Mouse (Mus musculus): ENCODE measurements around the gene Kalrn. TPM values are rescaled to one million over a fixed set of nuclear protein-coding genes. Genes with fewer than 3 reads are reported as not detected.

The Kalrn gene
- polyA plus RNA-seq, 1 experiment from 2014 or later, result 11.3 TPM

DNA sequence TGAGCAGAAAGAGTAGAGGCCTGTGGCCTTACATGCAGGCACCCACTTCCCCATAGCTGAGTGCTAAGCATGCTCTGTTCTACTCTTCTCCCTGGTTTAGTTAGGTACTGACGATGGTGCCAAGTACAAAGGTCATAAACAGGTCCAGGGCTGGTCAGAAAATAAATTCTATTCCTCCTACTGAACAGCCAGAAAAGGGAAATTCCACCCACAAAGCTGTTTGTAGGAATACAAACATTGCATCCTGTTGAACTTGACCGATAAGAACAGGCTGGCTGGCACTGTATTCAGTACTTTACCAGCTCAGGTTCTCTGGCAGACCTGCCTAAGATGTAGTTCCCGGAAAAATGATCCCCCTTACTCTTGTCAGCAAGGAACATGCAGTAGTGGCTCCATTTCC is 247.5 kb downstream of the Kalrn start:
- Histone ChIP-seq H3K4me3 (no peak overlapping the region), H3K9me3 (replicated peaks) (no peaks in the 10 kb centered on the region), H3K27me3 (ENCODE audit: low read depth, poor library complexity, severe bottlenecking) (no peaks in the 10 kb centered on the region), H3K36me3 (peaks cover 8% of the 10 kb centered on the region; the same call in 1 of the 2 replicates), H3K27ac (replicated peaks) (no peak overlapping the region), H3K4me1 (peaks cover 26% of the 10 kb centered on the region)
- WGBS, result 90% methylated on average over 3 of the region's 3 CpGs
- no peak for DNase-seq (ENCODE audit: low spot score)

DNA sequence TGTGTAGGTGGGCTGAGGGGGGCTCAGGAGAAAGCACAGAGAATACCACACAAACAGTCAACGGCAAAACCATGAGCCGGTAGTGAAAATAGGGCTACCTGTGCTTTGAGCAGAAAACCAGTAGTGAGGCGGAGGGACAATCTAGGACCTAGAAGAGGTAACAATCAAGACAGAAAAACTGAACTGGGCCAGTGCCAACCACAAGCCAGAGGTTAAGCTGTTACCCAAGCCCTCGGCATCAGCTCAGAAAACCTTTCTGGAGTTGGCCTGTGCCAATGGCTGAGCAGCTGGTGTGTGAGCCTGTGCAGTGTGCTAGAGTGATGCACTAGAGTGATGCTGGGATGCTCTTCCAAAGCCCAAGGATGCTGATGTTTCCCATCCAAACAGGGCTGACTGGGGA is 248.2 kb downstream of the Kalrn start:
- WGBS, result 97% methylated on average over 4 of the region's 4 CpGs
- Histone ChIP-seq H3K4me3 (no peak overlapping the region), H3K9me3 (replicated peaks) (no peaks in the 10 kb centered on the region), H3K27ac (replicated peaks) (no peak overlapping the region), H3K27me3 (ENCODE audit: low read depth, poor library complexity, severe bottlenecking) (no peaks in the 10 kb centered on the region), H3K4me1 (peaks cover 19% of the 10 kb centered on the region), H3K36me3 (peaks cover 4% of the 10 kb centered on the region; the same call in 1 of the 2 replicates)
- no peak for DNase-seq (ENCODE audit: low spot score)

GRCm38 (mm10) chr16:34324735-34325134 is 248.6 kb downstream of the Kalrn start:
- no peak for DNase-seq (ENCODE audit: low spot score)
- Histone ChIP-seq H3K36me3 (peaks cover 4% of the 10 kb centered on the region; the same call in 1 of the 2 replicates), H3K4me1 (peaks cover 15% of the 10 kb centered on the region), H3K4me3 (no peak overlapping the region), H3K27me3 (ENCODE audit: low read depth, poor library complexity, severe bottlenecking) (no peaks in the 10 kb centered on the region), H3K9me3 (replicated peaks) (no peaks in the 10 kb centered on the region), H3K27ac (replicated peaks) (no peak overlapping the region)
- 84% methylated on average over 3 of the region's 3 CpGs for WGBS

- Histone ChIP-seq H3K4me3 (no peak overlapping the region), H3K27me3 (ENCODE audit: low read depth, poor library complexity, severe bottlenecking) (no peaks in the 10 kb centered on the region), H3K36me3 (peaks cover 4% of the 10 kb centered on the region; the same call in 1 of the 2 replicates), H3K4me1 (peaks cover 10% of the 10 kb centered on the region; the same call in 1 of the 2 replicates), H3K9me3 (replicated peaks) (no peaks in the 10 kb centered on the region), H3K27ac (replicated peaks) (no peak overlapping the region)
- DNase-seq (ENCODE audit: low spot score), result no peak
- WGBS, result 85% methylated on average over 1 of the region's 1 CpGs
Observed at GRCm38 (mm10) chr16:34323496-34323895, 249.8 kb downstream of the Kalrn start.

DNA sequence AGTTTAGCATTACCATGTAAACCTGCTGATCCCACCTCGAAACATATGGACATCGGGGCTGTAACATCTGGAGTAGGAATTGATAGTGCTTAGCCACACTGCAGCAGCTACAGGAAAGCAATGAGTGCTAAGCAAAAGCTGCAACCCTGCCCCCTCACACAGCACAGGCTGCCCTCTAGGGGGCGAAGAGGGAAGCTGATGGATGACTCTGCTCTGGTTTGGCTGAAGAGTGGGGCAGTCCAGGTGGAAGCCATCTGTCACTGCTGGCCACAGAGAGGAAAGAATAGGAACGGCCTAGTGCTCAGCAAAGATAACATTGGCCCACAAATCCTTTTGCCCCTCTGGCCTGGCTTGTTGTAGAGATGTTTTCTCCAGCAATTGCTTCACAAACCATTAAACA is 250.8 kb downstream of the Kalrn start:
- peak; percentile 61 for DNase-seq (ENCODE audit: low spot score)
- Histone ChIP-seq H3K27ac (replicated peaks) (no peak overlapping the region), H3K36me3 (peaks cover 4% of the 10 kb centered on the region; the same call in 1 of the 2 replicates), H3K27me3 (ENCODE audit: low read depth, poor library complexity, severe bottlenecking) (no peaks in the 10 kb centered on the region), H3K9me3 (replicated peaks) (no peaks in the 10 kb centered on the region), H3K4me3 (no peak overlapping the region), H3K4me1 (peaks cover 10% of the 10 kb centered on the region; the same call in 1 of the 2 replicates)
- WGBS, result 49% methylated on average over 4 of the region's 4 CpGs

DNA sequence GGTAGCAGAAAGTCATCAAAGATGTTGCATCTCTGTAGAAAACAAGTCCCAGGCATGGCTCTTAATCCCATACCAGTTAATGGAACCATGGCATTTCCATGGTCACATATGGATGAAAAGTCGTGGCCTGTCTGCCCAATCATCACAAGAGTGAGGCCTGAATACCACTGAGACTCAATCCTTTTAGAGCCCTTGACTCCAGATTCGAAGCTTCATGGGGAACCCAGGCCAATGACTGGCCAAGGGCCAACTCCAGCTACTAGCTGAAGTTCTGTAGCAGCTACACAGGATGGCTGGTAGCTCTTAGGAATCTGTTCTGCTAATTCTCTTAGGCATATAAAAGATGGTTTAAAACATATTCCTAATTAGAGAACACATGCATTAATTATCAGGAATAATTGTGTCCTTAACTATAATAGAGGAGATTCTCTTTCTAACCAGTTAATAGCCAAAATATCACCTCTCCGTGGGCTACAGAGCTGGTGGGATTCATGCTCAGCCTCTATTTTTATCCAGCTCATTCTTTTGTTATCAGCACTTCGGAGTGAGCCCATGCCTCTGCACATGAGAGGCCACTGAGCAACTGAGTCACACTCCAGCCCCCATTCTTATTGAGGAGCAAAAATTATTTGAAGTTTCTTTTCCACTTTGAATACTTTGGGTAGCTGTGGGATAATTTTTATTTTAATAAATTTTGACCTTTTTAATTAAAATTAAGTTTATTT is 252.1 kb downstream of the Kalrn start:
- Histone ChIP-seq H3K9me3 (replicated peaks) (no peaks in the 10 kb centered on the region), H3K36me3 (peaks cover 4% of the 10 kb centered on the region; the same call in 1 of the 2 replicates), H3K27me3 (ENCODE audit: low read depth, poor library complexity, severe bottlenecking) (no peaks in the 10 kb centered on the region), H3K4me1 (peaks cover 10% of the 10 kb centered on the region; the same call in 1 of the 2 replicates), H3K4me3 (no peak overlapping the region), H3K27ac (replicated peaks) (no peak overlapping the region)
- 88% methylated on average over 4 of the region's 4 CpGs for WGBS
- no peak for DNase-seq (ENCODE audit: low spot score)

DNA sequence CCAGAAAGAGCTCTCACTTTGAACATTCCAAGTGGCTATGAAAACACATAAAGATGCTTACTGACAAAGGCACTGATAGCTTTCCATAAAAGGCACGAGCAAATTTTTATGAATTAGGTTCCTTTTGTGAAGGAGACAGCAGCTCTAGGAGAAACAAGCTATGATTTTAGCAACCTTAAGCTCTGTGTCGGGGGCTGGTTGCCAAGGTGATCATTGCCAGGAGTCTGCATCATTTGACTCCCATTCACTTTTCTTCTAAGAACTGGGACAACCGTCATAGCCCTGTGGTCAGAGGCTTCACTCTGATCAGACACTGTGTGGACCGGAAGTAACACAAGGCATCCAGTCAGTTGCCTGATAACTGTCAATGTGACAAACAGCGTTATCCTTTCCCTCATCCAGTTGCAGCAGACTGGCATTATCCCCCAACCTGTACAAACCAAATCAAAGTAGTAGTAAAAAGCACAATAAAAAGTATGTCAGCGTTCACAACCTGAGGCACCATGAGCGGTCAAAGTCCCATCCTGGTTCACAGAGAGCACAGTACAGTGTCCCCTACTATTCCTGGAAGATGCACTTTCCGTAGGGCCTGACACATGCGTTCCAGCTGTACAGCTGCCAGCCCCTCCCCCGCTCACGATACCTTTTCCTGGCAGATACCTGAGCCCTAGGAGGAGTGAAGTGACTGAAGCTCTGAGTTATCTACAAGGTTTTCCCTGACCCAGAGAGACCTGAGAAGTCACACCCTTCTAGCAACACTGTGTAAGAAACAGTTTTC is 253.1 kb downstream of the Kalrn start:
- Histone ChIP-seq H3K27me3 (ENCODE audit: low read depth, poor library complexity, severe bottlenecking) (no peaks in the 10 kb centered on the region), H3K36me3 (peaks cover 1% of the 10 kb centered on the region; the same call in 1 of the 2 replicates), H3K9me3 (replicated peaks) (no peaks in the 10 kb centered on the region), H3K4me1 (peaks cover 10% of the 10 kb centered on the region; the same call in 1 of the 2 replicates), H3K4me3 (no peak overlapping the region), H3K27ac (replicated peaks) (no peak overlapping the region)
- 88% methylated on average over 11 of the region's 11 CpGs for WGBS
- DNase-seq (ENCODE audit: low spot score), result no peak

- no peaks in the 10 kb centered on the region for H3K27me3 ChIP-seq (ENCODE audit: low read depth, poor library complexity, severe bottlenecking)
- no peaks in the 10 kb centered on the region; the same call in 1 of the 2 replicates for H3K4me1 ChIP-seq
- H3K27ac ChIP-seq (replicated peaks), result no peak overlapping the region
- H3K36me3 ChIP-seq, result peaks cover 5% of the 10 kb centered on the region
- no peak overlapping the region for H3K4me3 ChIP-seq
- H3K9me3 ChIP-seq (replicated peaks), result no peaks in the 10 kb centered on the region
- WGBS, result 68% methylated on average over 3 of the region's 3 CpGs
- DNase-seq (ENCODE audit: low spot score), result no peak
Observed at GRCm38 (mm10) chr16:34317110-34317509, 256.2 kb downstream of the Kalrn start.

DNA sequence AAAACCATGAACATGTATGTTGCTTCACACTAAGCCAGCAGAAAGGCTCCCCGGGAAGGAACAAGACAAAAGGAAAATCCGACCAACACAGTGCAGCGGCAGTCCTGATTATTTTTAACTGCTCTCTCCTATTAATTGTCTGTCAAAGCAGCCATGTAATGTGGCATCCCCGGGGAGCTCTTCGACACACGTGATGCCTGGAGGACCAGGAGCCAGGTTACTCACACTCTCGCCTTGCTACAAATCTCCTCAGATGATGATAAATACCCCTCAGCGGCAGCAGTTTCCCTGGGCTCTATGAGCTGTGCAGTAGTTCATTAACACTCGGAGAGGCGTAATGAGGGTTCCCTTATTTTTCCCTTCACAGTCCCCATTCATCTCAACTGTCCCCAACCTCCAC is 257.1 kb downstream of the Kalrn start:
- Histone ChIP-seq H3K9me3 (replicated peaks) (no peaks in the 10 kb centered on the region), H3K36me3 (peaks cover 9% of the 10 kb centered on the region), H3K27ac (replicated peaks) (no peak overlapping the region), H3K4me3 (no peak overlapping the region), H3K27me3 (ENCODE audit: low read depth, poor library complexity, severe bottlenecking) (no peaks in the 10 kb centered on the region), H3K4me1 (no peaks in the 10 kb centered on the region; the same call in 1 of the 2 replicates)
- no peak for DNase-seq (ENCODE audit: low spot score)
- WGBS, result 81% methylated on average over 10 of the region's 10 CpGs

- WGBS, result 87% methylated on average over 10 of the region's 10 CpGs
- no peak for DNase-seq (ENCODE audit: low spot score)
Observed at GRCm38 (mm10) chr16:34314071-34314470, 259.3 kb downstream of the Kalrn start.

DNA sequence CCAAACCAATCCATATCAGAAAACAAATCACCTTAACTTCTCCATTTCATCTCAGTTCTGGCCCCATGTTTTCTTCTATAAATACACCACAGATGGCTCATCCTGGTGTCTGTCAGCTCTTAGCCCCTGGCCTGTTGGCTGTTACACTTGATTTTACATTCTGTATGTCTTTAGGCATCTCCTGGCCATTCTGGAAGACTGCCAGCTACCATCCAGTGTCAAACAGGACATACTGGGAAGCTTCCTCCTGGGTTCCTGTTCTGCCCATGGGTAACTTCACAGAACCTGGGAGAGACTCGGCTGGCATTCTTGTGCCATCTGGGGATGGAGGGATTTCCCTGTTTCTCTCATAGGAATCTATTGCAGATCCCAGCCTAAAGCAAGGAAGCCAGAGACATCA is 261.8 kb downstream of the Kalrn start:
- Histone ChIP-seq H3K27me3 (ENCODE audit: low read depth, poor library complexity, severe bottlenecking) (no peaks in the 10 kb centered on the region), H3K27ac (replicated peaks) (no peak overlapping the region), H3K36me3 (peaks cover 40% of the 10 kb centered on the region), H3K9me3 (replicated peaks) (no peaks in the 10 kb centered on the region), H3K4me3 (no peak overlapping the region), H3K4me1 (no peaks in the 10 kb centered on the region; the same call in 1 of the 2 replicates)
- WGBS, result 87% methylated on average over 1 of the region's 1 CpGs
- DNase-seq (ENCODE audit: low spot score), result no peak

More at GRCm38 (mm10) chr16:34314071-34314470, 259.3 kb downstream of the Kalrn start:
- Histone ChIP-seq H3K4me3 (no peak overlapping the region), H3K4me1 (no peaks in the 10 kb centered on the region; the same call in 1 of the 2 replicates), H3K27ac (replicated peaks) (no peak overlapping the region), H3K27me3 (ENCODE audit: low read depth, poor library complexity, severe bottlenecking) (no peaks in the 10 kb centered on the region), H3K9me3 (replicated peaks) (no peaks in the 10 kb centered on the region), H3K36me3 (peaks cover 19% of the 10 kb centered on the region)

GRCm38 (mm10) chr16:34310363-34310762 is 263.0 kb downstream of the Kalrn start:
- Histone ChIP-seq H3K4me3 (no peak overlapping the region), H3K4me1 (no peaks in the 10 kb centered on the region; the same call in 1 of the 2 replicates), H3K27ac (replicated peaks) (no peak overlapping the region), H3K27me3 (ENCODE audit: low read depth, poor library complexity, severe bottlenecking) (no peaks in the 10 kb centered on the region), H3K9me3 (replicated peaks) (no peaks in the 10 kb centered on the region), H3K36me3 (peaks cover 48% of the 10 kb centered on the region)
- no peak for DNase-seq (ENCODE audit: low spot score)
- WGBS, result 94% methylated on average over 8 of the region's 8 CpGs

DNA sequence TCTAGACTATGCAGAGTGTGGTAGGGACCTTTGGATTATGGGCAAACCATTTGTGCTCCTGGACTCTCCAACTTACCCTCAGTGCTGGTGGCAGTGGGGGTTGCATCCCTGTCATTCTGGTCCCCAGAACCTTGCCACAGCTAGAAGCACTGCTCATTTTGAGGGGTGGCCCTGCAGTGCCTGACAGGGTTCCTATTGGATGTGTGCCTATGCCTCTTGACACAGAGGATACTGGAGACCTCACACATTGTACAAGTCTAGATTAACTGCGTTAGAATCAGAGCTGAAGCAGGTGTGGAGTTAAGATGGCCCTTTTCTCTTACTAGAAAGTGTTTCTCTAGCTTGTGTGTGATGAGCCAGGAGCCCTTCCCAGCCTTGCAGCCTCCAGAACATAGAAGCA is 265.0 kb downstream of the Kalrn start:
- 92% methylated on average over 1 of the region's 1 CpGs for WGBS
- H3K4me1 ChIP-seq, result no peaks in the 10 kb centered on the region
- no peak overlapping the region for H3K27ac ChIP-seq (replicated peaks)
- peaks cover 50% of the 10 kb centered on the region for H3K36me3 ChIP-seq
- H3K27me3 ChIP-seq (ENCODE audit: low read depth, poor library complexity, severe bottlenecking), result no peaks in the 10 kb centered on the region
- H3K9me3 ChIP-seq (replicated peaks), result no peaks in the 10 kb centered on the region
- DNase-seq (ENCODE audit: low spot score), result no peak
- no peak overlapping the region for H3K4me3 ChIP-seq

Measured in midbrain, embryonic 10.5 days (tissue).